Mouse (Mus musculus) MEL (cell line): ENCODE data around the gene Kcna2. TPM values are rescaled to one million over a fixed set of nuclear protein-coding genes. Genes with fewer than 3 reads are reported as not detected.

ENCODE experiments used
- DNase-seq: peaks from one replicate; pipeline ENCODE4 v3.0.0; 2011; ENCODE audit warnings: low read depth, low spot score
- H3K27ac ChIP-seq: 2 replicates; pipeline ENCODE4 v1.5.1; 2012; ENCODE audit warnings: low read depth, mild to moderate bottlenecking, control low read depth, low read length, moderate library complexity; ENCODE audit not compliant: control insufficient read depth
- H3K27me3 ChIP-seq, 2 experiments: fragments of 150-350 bp in 1 of 2; sonication (generic) in 1 of 2; 2 replicates each; pipeline ENCODE4 v1.6.1; 2012; ENCODE audit warnings: low read length in 2 of 2, mild to moderate bottlenecking in 2 of 2, improper control_type of control experiment in 1 of 2, moderate library complexity in 1 of 2; ENCODE audit not compliant: insufficient read depth in 2 of 2, control insufficient read depth in 1 of 2
- H3K36me3 ChIP-seq, 2 experiments: 2 replicates each; pipeline ENCODE4 v1.6.1; 2012 to 2014; ENCODE audit warnings: low read length in 2 of 2, improper control_type of control experiment in 1 of 2, inconsistent platforms in 1 of 2, mild to moderate bottlenecking in 1 of 2; ENCODE audit not compliant: insufficient read depth in 2 of 2, control insufficient read depth in 1 of 2
- H3K4me1 ChIP-seq, 2 experiments: fragments of 150-350 bp in 1 of 2; sonication (generic) in 1 of 2; 2 replicates each; pipeline ENCODE4 v1.6.1; 2012; ENCODE audit warnings: low read length in 2 of 2, improper control_type of control experiment in 1 of 2, mild to moderate bottlenecking in 1 of 2; ENCODE audit not compliant: insufficient read depth in 2 of 2, control insufficient read depth in 1 of 2
- H3K4me3 ChIP-seq, 2 experiments: fragments of 150-350 bp in 1 of 2; sonication (generic) in 1 of 2; 2 replicates each; pipeline ENCODE4 v1.5.1; 2012; ENCODE audit warnings: low read depth in 2 of 2, low read length in 2 of 2, mild to moderate bottlenecking in 2 of 2, moderate library complexity in 2 of 2, control low read depth in 1 of 2, improper control_type of control experiment in 1 of 2; ENCODE audit not compliant: control insufficient read depth in 1 of 2, insufficient read depth in 1 of 2
- H3K79me2 ChIP-seq: 2 replicates; pipeline ENCODE4 v1.6.1; 2012; ENCODE audit warnings: mild to moderate bottlenecking, low read length, moderate library complexity; ENCODE audit not compliant: control insufficient read depth, poor library complexity, insufficient read depth
- H3K9ac ChIP-seq: 2 replicates; pipeline ENCODE4 v1.6.1; 2012; ENCODE audit warnings: low read depth, mild to moderate bottlenecking, control low read depth, low read length, moderate library complexity; ENCODE audit not compliant: control insufficient read depth, poor library complexity, severe bottlenecking
- H3K9me3 ChIP-seq: fragments of 150-350 bp; sonication (generic); replicated peaks from 2 replicates; pipeline ENCODE4 v1.6.1; 2012; ENCODE audit warnings: mild to moderate bottlenecking, low read length, improper control_type of control experiment, moderate library complexity; ENCODE audit not compliant: insufficient read depth
- E2F4 ChIP-seq: IDR thresholded peaks from 2 replicates; pipeline ENCODE4 v1.6.1; 2011; ENCODE audit warnings: low read depth, low read length, improper control_type of control experiment, borderline replicate concordance
- ELF1 ChIP-seq: IDR thresholded peaks from 2 replicates; pipeline ENCODE4 v1.6.1; 2014; ENCODE audit warnings: low read depth, mild to moderate bottlenecking, inconsistent platforms, low read length, improper control_type of control experiment, moderate library complexity
- EP300 ChIP-seq, 2 experiments: IDR thresholded peaks; 2 replicates each; pipeline ENCODE4 v1.6.1; 2011; ENCODE audit warnings: improper control_type of control experiment in 2 of 2, low read length in 2 of 2, low read depth in 1 of 2, mild to moderate bottlenecking in 1 of 2
- GATA1 ChIP-seq: IDR thresholded peaks from 2 replicates; pipeline ENCODE4 v1.6.1; 2011; ENCODE audit warnings: low read depth, low read length, improper control_type of control experiment
- KAT2A ChIP-seq: conservative IDR thresholded peaks from 2 replicates; pipeline ENCODE4 v1.6.1; 2012; ENCODE audit warnings: low read depth, low read length, improper control_type of control experiment, inconsistent platforms
- MAFK ChIP-seq: IDR thresholded peaks from 2 replicates; pipeline ENCODE4 v1.6.1; 2011; ENCODE audit warnings: low read depth, mild to moderate bottlenecking, low read length, improper control_type of control experiment, borderline replicate concordance
- MAZ ChIP-seq: IDR thresholded peaks from 2 replicates; pipeline ENCODE4 v1.6.1; 2012; ENCODE audit warnings: low read depth, mild to moderate bottlenecking, inconsistent platforms, low read length, improper control_type of control experiment
- POLR2AphosphoS2 ChIP-seq: IDR thresholded peaks from 2 replicates; pipeline ENCODE4 v1.6.1; 2011; ENCODE audit warnings: low read length, improper control_type of control experiment
- RAD21 ChIP-seq: IDR thresholded peaks from 2 replicates; pipeline ENCODE4 v1.6.1; 2011; ENCODE audit warnings: mild to moderate bottlenecking, low read depth, low read length, improper control_type of control experiment
- SIN3A ChIP-seq: IDR thresholded peaks from 2 replicates; pipeline ENCODE4 v1.6.1; 2012; ENCODE audit warnings: low read length, improper control_type of control experiment, inconsistent platforms
- SMC3 ChIP-seq: IDR thresholded peaks from 2 replicates; pipeline ENCODE4 v1.6.1; 2011; ENCODE audit warnings: low read depth, low read length, improper control_type of control experiment
- UBTF ChIP-seq: IDR thresholded peaks from 2 replicates; pipeline ENCODE4 v1.6.1; 2012; ENCODE audit warnings: low read depth, mild to moderate bottlenecking, inconsistent platforms, low read length, improper control_type of control experiment, moderate library complexity, borderline replicate concordance; ENCODE audit not compliant: insufficient read depth
- ZNF384 ChIP-seq: IDR thresholded peaks from 2 replicates; pipeline ENCODE4 v1.6.1; 2012; ENCODE audit warnings: low read depth, mild to moderate bottlenecking, inconsistent platforms, low read length, improper control_type of control experiment
- polyA plus RNA-seq, 2 experiments: library from polyadenylated mRNA; stranded (reverse) in 1 of 2; unstranded in 1 of 2; fragments of >175 nt in 1 of 2; fragments of >200 nt in 1 of 2; gene quantifications; 2 replicates each; pipeline versions ENCODE4 v1.2.1 to v1.2.4; 2012; ENCODE audit warnings: low replicate concordance in 2 of 2, low read depth in 1 of 2; ENCODE audit not compliant: insufficient read length in 2 of 2, insufficient read depth in 1 of 2, missing spikeins in 1 of 2
- total RNA-seq: library from RNA; depleted of rRNA; stranded (reverse); fragments of 300-350 nt; gene quantifications from 2 replicates; pipeline ENCODE4 v1.2.3, GENCODE M21; 2012

Gene Kcna2
- total and polyA plus RNA-seq, 3 experiments: under 0.01 TPM; not detected in 2

DNA sequence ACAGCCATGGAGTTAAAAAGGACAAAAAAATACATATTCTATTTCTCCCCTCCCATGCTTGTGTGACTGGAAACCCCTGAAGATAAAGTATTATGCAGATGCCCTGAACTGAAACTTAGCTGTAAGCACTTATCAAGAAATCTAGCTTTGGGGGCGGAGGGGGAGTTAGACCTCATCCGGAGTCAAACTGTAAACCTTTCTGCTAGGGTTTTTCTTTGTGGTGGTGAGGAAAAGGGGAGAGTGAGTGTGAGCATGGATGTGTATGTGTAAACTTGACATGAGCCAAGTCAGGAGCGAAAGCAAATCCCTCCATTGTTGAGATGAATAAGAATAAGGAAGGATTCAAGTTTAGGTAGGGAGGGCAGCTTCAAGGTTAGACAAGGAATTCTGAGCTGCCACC lies 20.1 kb upstream of the Kcna2 start:
- Histone ChIP-seq H3K27ac (no peak overlapping the region), H3K79me2 (no peaks in the 10 kb centered on the region), H3K4me1 (no peaks in the 10 kb centered on the region)
- TF ChIP-seq E2F4: no peak
- TF ChIP-seq EP300 (IDR thresholded peaks at IDR 0.05; ENCODE audit: low read depth in 1 of 2, low read length in 2 of 2): peak in 1 of 2 experiments; percentile 14; a peak in 1 of 4 replicates
- no peak for TF ChIP-seq UBTF
- no peak for TF ChIP-seq ELF1
- TF ChIP-seq MAZ: no peak
- TF ChIP-seq, all 39 proteins: peak for 1
- Histone ChIP-seq H3K27me3 (no peaks in the 10 kb centered on the region), H3K4me3 (no peak overlapping the region), H3K9me3 (no peaks in the 10 kb centered on the region), H3K36me3 (no peaks in the 10 kb centered on the region), H3K9ac (no peak overlapping the region)
- DNase-seq: no peak

DNA sequence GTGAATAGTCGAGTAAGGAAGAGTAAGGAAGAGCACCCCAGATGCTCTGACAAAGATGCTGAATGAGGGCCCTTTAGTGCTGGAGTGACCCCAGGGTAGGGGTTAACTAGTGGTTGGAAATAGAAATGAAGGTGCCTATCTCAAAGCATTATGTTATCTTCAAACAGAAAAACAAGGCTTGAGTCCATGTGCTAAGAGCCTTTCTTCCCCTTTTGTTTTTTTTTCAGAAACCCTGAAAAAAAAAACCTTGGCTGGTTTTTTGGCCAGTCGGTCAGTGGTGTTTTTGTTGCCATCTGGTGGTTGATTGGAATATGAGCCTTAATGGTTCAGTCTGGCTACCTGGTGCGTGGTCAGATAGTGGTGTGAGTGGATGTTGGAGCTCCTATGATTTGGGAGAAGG lies 19.7 kb upstream of the Kcna2 start:
- H3K27ac ChIP-seq: no peak overlapping the region
- H3K4me1 ChIP-seq: no peaks in the 10 kb centered on the region
- H3K4me3 ChIP-seq: no peak overlapping the region
- H3K9ac ChIP-seq: no peak overlapping the region
- no peak for DNase-seq
- no peaks in the 10 kb centered on the region for H3K9me3 ChIP-seq
- no peaks in the 10 kb centered on the region for H3K27me3 ChIP-seq
- TF ChIP-seq MAFK (no peak), SMC3 (0 out of 2 replicates have a peak, but pooled peaks have one; percentile 3), KAT2A (no peak)
- no peaks in the 10 kb centered on the region for H3K79me2 ChIP-seq
- no peaks in the 10 kb centered on the region for H3K36me3 ChIP-seq

DNA sequence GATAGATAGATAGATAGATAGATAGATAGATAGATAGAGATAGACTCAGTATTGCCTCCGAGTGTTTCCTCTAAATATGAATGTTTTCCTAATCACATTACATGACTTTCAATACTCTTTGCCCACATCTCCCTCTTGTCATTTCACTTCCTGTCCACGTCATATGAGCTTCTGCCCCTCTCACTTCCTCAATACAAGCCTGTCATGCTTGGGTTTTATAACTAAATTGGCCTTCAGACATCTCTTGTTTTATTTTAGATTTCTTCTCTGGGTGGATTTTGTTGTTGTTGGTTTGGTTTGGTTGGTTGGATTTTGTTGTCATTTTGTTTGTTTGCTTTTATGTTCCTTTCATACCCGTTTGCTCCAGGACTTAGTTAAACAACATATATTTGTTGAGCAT lies 16.4 kb upstream of the Kcna2 start:
- Histone ChIP-seq H3K4me3 (no peak overlapping the region), H3K4me1 (no peaks in the 10 kb centered on the region), H3K9me3 (no peaks in the 10 kb centered on the region), H3K27ac (no peak overlapping the region), H3K79me2 (no peaks in the 10 kb centered on the region), H3K9ac (no peak overlapping the region), H3K36me3 (no peaks in the 10 kb centered on the region), H3K27me3 (no peaks in the 10 kb centered on the region)
- TF ChIP-seq GATA1: no peak
- no peak for TF ChIP-seq POLR2AphosphoS2
- no peak for TF ChIP-seq ZNF384
- no peak for TF ChIP-seq RAD21
- TF ChIP-seq SIN3A: no peak
- DNase-seq: no peak
